Mouse (Mus musculus) left cerebral cortex, postnatal 14 days (tissue): ENCODE data around the gene Capn15. TPM values are rescaled to one million over a fixed set of nuclear protein-coding genes. Genes with fewer than 3 reads are reported as not detected.

Experiments
- DNase-seq, 2 experiments: peaks; one replicate each; pipeline ENCODE4 v3.0.0; 2021 to 2022; ENCODE audit warnings: low spot score in 2 of 2, mixed read lengths in 1 of 2
- intact Hi-C: fragments of 180-260 bp; cut with DNase I; formaldehyde crosslinking; loops from one replicate; pipeline ENCODE4 v1.15.1; 2025
- total RNA-seq, 2 experiments: library from RNA; stranded (reverse); gene quantifications; 2 replicates each; pipeline ENCODE4 v1.2.3; 2021

Gene Capn15
- total RNA-seq, 2 experiments from 2014 or later: 46.5 to 50.0 TPM

DNA sequence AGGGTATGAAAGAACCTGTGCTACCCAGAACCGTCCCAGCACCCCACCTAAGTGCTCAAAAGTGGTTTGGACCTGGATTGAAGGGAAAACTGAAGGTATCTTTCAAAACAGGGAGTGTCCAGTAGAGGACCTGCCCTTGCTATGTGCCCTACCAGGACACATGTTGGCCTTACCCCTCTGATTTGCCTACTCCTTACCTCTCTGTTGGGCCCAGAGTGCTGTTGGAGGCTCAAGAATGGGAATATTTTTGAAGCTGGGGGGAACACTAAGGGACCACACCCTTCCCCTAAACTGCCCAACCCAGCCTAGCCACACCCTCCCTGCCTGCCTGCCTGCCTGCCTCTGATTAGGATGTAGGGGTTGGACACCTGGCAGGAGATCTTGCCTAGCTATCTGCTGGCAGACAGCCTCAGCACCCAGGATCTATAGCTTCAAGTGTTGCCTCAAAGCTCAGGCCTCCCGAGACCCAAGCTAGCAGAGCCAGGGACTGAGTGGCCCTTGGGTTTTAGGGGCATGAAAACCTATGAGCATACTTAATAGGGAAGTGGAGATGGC, 42.9 kb downstream of the Capn15 start:
- DNase-seq: no peak
- intact Hi-C loops: no loop called here

DNA sequence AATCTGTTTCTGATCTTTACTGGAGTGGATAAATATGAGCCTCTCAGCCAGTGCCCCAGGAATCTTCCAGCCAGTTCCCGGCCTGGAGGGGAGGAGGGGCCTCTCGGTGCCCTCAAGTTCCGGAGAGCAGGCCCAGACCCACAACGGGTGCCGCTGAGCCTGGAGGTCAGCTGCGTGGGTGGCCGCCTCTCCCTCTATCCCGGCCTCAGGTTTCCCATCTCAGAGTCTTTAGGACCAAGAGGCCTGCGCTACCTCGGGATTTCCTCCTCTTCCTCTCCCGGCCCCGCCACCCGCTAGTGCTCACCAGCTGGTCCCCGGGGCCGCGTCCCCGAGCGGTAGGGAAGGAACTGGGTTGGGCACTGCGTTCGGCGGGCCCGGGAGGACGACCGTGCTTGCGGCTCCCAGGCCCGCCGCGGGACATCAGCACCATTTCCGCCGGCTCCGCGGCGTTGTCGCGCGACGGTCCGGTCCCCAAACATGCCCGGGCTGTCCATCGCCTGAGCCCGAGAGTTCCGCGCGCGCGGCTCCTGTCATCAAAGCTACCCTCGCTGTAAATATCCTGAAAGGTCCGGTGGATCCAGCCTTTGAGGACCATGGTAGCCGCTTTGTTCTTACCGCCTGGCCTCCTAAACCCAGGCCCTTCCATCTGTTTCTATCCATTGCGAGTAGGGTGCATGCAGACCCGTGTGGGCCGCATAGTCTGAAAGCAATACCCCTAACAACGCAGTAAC, 43.9 kb downstream of the Capn15 start:
- intact Hi-C loops: no loop called here
- DNase-seq: peak; percentile 64 to 82

DNA sequence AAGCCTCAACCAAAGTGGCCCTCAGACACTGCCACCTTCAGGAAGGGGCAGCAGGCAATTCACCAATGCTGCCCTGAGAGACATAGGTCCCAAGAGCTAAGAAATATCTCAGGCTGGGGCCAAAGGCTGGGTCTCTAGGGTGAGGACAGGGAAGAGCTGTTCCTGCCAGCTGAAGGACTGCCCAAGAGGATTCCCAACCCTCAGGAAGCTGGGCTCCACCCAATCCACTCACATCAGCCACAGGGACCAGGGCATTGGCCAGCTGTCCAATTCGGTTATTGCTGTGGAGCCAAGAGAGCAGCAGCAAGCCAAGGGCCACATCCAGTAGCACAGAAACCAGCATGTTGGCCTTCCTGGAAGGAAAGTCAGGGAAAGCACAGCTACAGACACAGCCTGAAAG, 51.1 kb downstream of the Capn15 start:
- intact Hi-C loops: no loop called here

DNA sequence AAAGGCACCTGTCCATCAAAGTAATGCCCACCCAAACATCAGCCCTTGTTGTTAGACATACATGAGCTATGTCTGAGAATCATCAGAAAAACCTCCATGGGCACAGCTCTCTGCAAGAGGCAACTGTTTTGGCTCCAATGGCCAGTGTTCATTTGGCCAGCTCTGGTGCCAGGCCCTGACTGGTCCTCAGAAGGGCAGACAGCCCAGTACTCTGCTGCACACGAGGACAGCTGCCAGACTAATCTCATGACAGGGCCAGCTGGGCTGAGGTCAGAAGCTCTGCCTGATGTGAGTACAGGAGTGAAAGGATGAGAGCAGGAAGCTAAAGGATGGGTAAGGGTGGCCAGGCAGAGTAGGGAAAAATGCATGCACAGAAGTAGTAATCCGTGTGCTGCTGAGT, 60.2 kb downstream of the Capn15 start:
- intact Hi-C loops: no loop called here
- DNase-seq: peak in 1 of 2 experiments; percentile 35

More for the DNA sequence above, 51.1 kb downstream of the Capn15 start:
- DNase-seq: no peak

DNA sequence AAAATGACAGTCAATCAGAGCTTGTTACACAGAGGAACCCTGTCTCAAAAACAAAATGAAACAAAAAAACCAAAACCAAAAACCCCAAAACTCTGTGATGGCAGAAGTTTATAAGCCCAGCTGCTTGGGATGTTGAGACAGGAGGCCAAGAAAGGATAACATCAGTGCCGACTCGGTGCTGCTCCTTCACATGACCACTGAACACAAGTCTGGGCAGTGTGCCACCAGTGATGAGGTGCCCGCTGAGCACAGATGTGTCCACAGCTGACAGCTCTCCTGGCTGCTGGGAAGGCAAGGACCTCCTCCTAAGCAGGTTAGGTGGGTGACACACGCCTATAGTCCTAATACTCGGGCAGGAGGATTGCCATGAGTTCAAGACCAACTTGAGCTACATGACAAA, 63.5 kb downstream of the Capn15 start:
- intact Hi-C loops: loop anchor here (5.0 kb wide), 1 partner anchor 45 kb away; the partner anchor contains the start of gene Mettl26
- no peak for DNase-seq

DNA sequence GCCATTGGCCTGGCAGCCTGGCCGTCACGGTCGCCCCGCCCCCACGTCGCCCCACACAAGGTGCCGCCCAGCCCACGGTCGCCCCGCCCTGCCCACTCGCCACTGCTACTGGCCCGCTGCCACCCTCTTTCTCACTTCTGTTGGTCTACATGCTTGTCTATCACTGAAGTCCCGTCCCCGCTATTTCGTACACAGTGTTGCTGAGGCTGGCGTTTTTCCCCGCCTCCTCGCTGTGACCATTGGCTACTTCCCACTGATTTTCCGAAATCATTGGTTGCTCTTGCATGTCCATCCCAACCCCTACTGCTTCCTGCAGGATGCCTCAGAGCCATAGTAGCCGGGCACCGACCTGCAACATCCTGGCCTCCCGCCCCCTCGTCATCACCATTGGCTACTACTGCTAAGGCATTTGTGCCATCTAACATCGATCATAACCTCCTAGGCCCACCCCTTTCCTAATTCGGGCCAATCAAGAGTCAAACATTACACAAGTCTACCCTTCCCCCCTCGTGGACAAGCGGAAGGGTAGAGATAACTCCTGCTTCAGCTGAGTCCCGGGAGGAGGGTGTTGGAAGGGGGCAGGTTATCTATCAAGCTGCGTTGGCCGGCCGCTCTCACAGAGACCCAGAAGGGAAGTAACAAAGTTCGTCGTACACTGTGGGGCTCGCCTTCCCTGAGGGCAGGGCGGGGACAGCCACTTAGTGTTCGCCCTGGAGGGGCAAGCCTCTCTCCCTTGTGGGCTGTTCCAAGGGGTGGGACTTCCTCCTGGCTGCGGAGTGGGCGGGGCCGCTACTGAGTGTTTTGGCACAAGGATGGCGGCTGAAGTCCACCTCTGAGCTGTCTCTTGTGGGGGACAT, 65.6 kb downstream of the Capn15 start:
- peak; percentile 100 for DNase-seq
- intact Hi-C loops: loop anchor here (5.0 kb wide), 1 partner anchor 43 kb away; the partner anchor contains the start of gene Mettl26

DNA sequence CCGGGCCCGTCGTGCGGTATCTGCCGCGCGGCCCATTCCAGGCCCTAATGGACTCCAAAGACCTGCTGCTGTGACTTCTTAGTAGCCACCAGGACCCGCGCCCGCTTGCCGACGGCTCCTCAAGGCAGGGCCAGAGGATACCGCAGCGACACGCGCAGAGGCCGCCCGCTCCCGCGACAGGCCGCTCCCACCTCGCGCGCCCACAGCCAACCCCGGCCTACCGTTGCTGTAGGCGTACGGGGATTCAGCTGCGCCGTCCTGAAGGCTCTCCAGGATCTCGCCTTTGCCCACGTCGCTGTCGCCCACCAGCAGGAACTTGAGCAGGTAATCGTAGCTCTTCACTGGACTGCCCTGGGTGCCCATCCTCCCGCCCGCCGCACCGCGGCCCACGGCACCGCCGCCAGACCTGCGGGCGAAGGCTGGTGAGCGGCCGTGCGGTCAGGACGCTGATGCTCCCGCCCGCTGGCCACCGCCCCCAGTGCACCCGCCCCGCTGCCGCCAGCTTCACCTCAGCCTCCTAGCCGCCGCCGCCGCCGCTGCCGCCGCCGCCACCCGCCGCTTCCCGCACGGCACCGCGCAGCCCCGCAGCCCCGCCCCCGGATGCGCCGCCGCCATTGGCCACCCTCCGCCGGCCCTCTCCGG, 66.3 kb downstream of the Capn15 start, which contains the start of gene Rab40c:
Gene Rab40c, minus strand, starts transcription at position 584 of the 642 bp plus-strand sequence.
- DNase-seq: peak; percentile 40 to 48
- intact Hi-C loops: no loop called here

DNA sequence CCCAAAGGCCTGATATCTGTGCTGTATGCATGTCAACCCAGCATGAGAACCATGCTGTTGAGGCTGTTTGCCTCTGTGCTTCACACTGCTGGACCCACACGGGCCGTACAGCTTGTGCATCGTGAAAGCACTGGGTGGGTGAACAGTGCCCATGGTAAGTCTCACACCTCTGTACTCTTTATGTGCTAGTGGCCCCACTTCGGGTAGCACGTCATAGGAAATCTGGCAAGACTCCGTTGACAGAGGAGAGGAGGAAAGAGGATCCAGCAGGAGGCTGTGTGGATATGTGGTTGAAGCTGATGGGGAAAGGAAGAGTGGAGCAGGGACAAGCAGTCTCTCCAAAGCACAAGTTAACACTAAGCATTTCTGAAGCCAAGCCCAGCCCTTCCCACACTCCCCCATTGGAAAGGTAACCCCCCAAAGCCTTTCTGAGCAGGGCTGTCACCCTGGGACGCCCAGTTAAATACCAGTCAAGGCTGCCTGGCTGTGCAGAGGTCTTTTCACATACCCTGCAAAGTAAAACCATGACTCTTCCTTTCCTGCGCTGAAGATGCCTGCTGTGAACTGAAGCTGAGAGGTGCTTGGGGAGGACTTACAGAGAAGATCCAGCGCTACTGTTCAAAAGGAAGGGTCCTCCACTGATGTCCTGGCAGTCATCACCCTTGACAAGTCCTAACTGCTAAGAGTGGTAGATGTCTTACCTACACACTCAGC, 67.4 kb downstream of the Capn15 start:
- DNase-seq: no peak
- intact Hi-C loops: no loop called here

DNA sequence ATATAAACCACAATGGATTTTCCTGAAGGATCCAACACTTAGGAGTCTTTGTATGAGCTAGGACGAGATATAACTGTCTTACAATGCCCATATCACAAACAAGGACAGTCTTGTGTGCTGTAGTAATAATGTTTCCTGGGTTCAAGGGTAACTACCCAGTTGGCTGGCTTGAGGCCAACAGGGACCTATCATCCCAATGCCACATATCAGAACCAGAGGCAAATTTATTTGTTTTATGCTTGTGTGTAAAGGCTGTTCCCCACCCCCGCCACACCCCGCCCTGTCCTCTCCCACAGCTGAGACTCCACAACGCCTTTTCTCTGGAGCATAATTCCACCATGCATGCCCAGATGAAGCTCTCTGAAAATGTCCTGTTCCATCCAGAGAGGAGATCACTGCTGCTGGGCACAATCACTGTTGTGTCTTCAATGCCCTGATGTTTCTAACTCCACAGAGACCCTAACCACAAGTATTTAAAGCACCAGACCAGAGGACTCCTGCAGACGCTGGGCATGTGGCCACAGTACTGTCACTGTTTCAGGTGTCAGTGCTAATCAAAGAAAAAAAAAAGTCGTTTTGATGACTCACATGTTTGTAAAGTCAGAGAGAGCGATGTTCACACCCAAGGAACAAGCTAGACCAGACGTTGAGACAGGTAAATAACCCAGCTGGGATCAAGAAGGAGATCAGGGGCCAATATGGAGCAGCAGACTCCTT, 68.5 kb downstream of the Capn15 start:
- DNase-seq: no peak
- intact Hi-C loops: no loop called here

DNA sequence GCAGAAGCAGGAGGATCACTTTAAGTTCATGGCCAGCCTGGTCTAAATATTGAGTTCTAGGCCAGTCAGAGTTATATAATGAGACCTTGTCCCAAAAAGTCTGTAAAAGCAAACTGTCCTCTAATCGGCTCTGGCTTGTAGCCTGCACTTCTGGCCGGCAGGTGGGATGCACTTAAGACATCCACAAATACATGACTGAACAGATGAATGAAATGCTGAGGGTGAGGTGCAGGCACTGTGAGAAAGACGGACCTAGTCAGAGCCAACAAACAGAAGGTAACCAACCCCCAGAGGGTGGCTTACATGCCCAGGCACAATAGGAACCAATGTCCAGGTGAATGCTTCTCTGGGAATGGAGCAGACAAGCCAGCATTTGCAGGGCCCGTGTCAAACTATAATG, 71.3 kb downstream of the Capn15 start:
- intact Hi-C loops: no loop called here
- no peak for DNase-seq

DNA sequence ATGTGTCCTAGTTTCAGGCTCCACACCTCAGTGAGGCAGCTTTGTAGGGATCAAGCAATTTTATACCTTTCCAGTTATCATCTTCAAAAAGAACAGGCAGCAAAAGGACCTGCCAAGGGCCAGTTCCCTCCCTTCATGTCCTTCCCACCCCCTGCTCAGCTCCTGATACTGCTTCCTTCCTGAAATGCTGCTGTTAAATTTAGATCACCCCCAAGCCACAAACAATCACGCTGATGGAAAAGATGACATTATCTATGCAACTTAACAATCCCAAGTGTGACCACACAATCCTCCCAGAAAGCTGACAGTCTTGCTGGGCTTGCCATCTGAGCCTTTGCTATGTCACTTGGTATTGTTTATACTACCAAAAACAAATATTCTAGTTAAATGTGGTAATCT, 71.7 kb downstream of the Capn15 start:
- DNase-seq: no peak
- intact Hi-C loops: loop anchor here (2.0 kb wide), 1 partner anchor 17 kb away; no protein-coding TSS in a partner anchor

DNA sequence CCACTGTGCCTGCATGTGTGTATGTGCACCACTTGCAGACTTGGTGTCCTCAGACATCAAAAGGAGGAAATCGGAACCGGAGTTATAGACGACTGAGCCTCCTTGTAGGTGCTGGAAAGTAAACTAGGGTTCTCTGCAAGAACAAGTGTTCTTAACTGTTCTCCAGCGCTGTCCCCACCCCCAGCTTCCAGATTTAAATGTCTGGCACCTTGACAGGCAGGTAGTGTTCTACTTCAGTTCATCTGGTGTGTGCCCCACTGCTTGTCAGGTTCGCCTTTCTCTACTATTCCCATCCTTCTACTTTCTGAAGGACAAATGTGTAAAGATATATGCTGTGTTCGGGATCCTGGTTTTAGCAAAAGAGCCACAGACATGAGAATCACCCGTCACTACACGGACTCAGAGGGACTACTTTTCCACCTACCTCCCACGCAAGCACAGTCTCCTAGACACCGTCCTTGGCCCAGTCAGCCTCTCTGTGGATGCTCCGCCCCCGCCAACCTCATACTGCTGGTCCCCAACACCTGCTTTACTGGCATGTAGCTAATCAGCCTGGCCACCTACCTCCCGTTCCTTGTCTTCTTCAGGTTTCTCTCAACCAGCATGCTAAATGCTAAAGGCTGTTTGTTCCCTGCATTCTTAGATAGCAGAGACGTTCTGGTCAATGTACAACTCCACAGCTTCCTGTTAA, 72.3 kb downstream of the Capn15 start:
- DNase-seq: peak; percentile 57 to 72
- intact Hi-C loops: loop anchor here (2.0 kb wide), 1 partner anchor 17 kb away; no protein-coding TSS in a partner anchor

DNA sequence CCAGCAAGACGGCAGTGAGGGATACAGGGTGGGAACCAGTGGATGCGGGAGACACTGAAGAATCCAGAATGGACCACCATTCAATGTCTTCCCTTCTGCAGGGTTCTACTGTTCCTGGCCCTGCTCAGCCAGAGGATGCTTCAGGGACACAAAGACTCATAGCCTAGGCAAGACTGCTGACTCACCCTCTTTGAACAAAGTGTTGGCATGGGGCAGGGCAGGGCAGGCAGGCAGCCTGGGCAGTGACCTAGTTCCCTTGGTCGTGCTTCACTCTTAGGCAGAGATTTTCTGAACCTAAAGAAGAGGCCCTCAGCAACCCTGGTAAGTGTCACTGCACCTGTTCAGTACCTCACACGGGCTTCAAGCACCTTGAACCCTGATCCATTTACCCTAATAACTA, 73.8 kb downstream of the Capn15 start:
- no peak for DNase-seq
- intact Hi-C loops: loop anchor here (2.0 kb wide), 1 partner anchor 15 kb away; no protein-coding TSS in a partner anchor

Other genes with a start within 250 kb of the Capn15 start
- not detected for gene Mslnl, start 249.8 kb downstream of the Capn15 start, total RNA-seq
- 1 to 10 TPM; 6.2 to 6.5 TPM for gene Msln, start 231.4 kb downstream of the Capn15 start, total RNA-seq
- gene Narfl, start 212.0 kb downstream of the Capn15 start, total RNA-seq: 10 to 100 TPM; 28.8 to 32.8 TPM
- 100 to 1,000 TPM; 127 to 140 TPM for gene Haghl, start 200.1 kb downstream of the Capn15 start, total RNA-seq
- not detected for gene Ccdc78, start 199.2 kb downstream of the Capn15 start, total RNA-seq
- gene Fam173a, start 192.9 kb downstream of the Capn15 start, total RNA-seq: 10 to 100 TPM; 82.7 to 87.4 TPM
- not detected for gene AC134908.4, start 190.1 kb downstream of the Capn15 start, total RNA-seq
- gene Metrn, start 188.7 kb downstream of the Capn15 start, total RNA-seq: 10 to 100 TPM; 73.5 to 84.2 TPM
- gene Fbxl16, start 176.7 kb downstream of the Capn15 start, total RNA-seq: 100 to 1,000 TPM; 460 to 479 TPM
- 10 to 100 TPM; 22.3 to 23.3 TPM for gene Wdr24, start 162.2 kb downstream of the Capn15 start, total RNA-seq
- gene Jmjd8, start 156.9 kb downstream of the Capn15 start, total RNA-seq: 10 to 100 TPM; 59.1 to 59.6 TPM
- 100 to 1,000 TPM; 160 to 166 TPM for gene Stub1, start 152.4 kb downstream of the Capn15 start, total RNA-seq
- gene Rhbdl1, start 148.5 kb downstream of the Capn15 start, total RNA-seq: 10 to 100 TPM; 85.8 to 89.7 TPM
- 10 to 100 TPM; 29.0 to 29.5 TPM for gene Gm20683, start 144.0 kb downstream of the Capn15 start, total RNA-seq
- gene Rhot2, start 140.9 kb downstream of the Capn15 start, total RNA-seq: 10 to 100 TPM; 81.9 to 84.9 TPM
- gene Wdr90, start 124.3 kb downstream of the Capn15 start, total RNA-seq: 10 to 100 TPM; 34.2 to 37.9 TPM
- gene Mcrip2, start 117.0 kb downstream of the Capn15 start, total RNA-seq: 10 to 100 TPM; 25.5 to 31.6 TPM
- gene Mettl26, start 110.7 kb downstream of the Capn15 start, total RNA-seq: 10 to 100 TPM; 37.6 to 40.3 TPM
- 1 to 10 TPM; 1.1 to 1.8 TPM for gene Wfikkn1, start 104.9 kb downstream of the Capn15 start, total RNA-seq
- gene Rab40c, start 66.1 kb downstream of the Capn15 start, total RNA-seq: 10 to 100 TPM; 53.7 to 57.3 TPM
- gene Pigq, start 40.9 kb downstream of the Capn15 start, total RNA-seq: 100 to 1,000 TPM; 138 to 145 TPM
- not detected for gene Nhlrc4, start 40.8 kb downstream of the Capn15 start, total RNA-seq
- gene A930017K11Rik, start 33.2 kb downstream of the Capn15 start, total RNA-seq: under 1 TPM in 1 of 2 experiments, not detected in 1; 0.13 TPM
- 10 to 100 TPM; 80.5 to 85.2 TPM for gene Rab11fip3, start 83.8 kb upstream of the Capn15 start, total RNA-seq
- gene Decr2, start 104.5 kb upstream of the Capn15 start, total RNA-seq: 10 to 100 TPM; 24.3 to 26.3 TPM
- gene Nme4, start 109.8 kb upstream of the Capn15 start, total RNA-seq: 1 to 10 TPM; 2.6 to 3.4 TPM
- 10 to 100 TPM in 1 of 2 experiments, 1 to 10 TPM in 1; 9.7 to 12.3 TPM for gene Tmem8, start 127.5 kb upstream of the Capn15 start, total RNA-seq
- 10 to 100 TPM; 70.1 to 70.5 TPM for gene Mrpl28, start 137.7 kb upstream of the Capn15 start, total RNA-seq
- gene Axin1, start 152.9 kb upstream of the Capn15 start, total RNA-seq: 10 to 100 TPM; 21.2 to 23.3 TPM
- under 1 TPM; 0.33 to 0.53 TPM for gene Pdia2, start 213.3 kb upstream of the Capn15 start, total RNA-seq
- gene Rgs11, start 217.2 kb upstream of the Capn15 start, total RNA-seq: 10 to 100 TPM; 56.1 to 56.2 TPM
- gene Arhgdig, start 222.0 kb upstream of the Capn15 start, total RNA-seq: 100 to 1,000 TPM; 170 TPM